9 mouse cellular contexts compared by ENCODE assay signal in the genomic region with DNA sequence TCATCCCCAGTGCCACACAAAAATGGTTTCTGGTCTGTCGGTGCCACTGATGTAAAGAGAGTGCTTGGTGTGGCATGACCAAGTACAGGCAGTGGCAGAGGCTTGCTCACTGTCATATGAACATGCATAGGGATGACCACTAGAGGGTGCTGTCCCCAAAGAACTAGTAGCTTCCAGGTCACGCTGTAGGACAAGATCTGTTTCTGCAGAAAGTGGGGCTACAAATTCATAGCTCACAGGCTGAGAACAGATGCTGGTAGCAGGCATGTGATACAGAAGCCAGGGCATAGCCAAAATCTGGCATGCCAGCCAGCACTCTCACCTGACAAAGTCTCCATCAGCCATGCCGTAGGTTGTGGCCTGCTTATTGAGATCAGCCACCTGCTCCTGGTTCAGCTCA. TPM values are rescaled to one million over a fixed set of nuclear protein-coding genes. Genes with fewer than 3 reads are reported as not detected.
DNase-seq lines count a peak whose midpoint lies in the region; ATAC-seq and TF ChIP-seq lines count a peak whose summit lies in the region.
"Had no signal": no experiment of that assay in that cellular context is flagged by ENCODE, and none has a peak within 500 bp of the region (broad histone marks: within the 10 kb centered on the region; RNA-seq: fewer than 3 reads in every experiment).

No protein-coding gene starts in this region.

- H3K36me3 ChIP-seq in E14TG2a.4 (ENCODE audit: insufficient read depth, low read length) = peaks cover 92% of the 10 kb centered on the region
- H3K36me3 ChIP-seq in embryonic facial prominence, embryonic 14.5 days (ENCODE audit: control insufficient read depth, insufficient read depth, low read length) = peaks cover 96% of the 10 kb centered on the region
- H3K36me3 ChIP-seq in heart, postnatal 0 days (replicated peaks; ENCODE audit: control insufficient read depth, insufficient read depth, low read length) = peaks cover 86% of the 10 kb centered on the region
- H3K36me3 ChIP-seq in liver, embryonic 13.5 days = peaks cover 98% of the 10 kb centered on the region
- peaks cover 41% of the 10 kb centered on the region for H3K36me3 ChIP-seq in neural tube, embryonic 11.5 days (ENCODE audit: control insufficient read depth, insufficient read depth, low read length)
- H3K36me3 ChIP-seq in testis, adult 2 months (ENCODE audit: control insufficient read depth, insufficient read depth, low read length) = no peaks in the 10 kb centered on the region; the same call in 1 of the 2 replicates

- no peak for TF ChIP-seq EP300 in heart, postnatal 0 days (IDR thresholded peaks at IDR 0.05; ENCODE audit: low read depth)

- TF ChIP-seq CTCF in E14TG2a.4 (conservative IDR thresholded peaks at IDR 0.05; ENCODE audit: low read length) = peak; percentile 89
- TF ChIP-seq CTCF in bone marrow, adult 2 months (IDR thresholded peaks at IDR 0.05; ENCODE audit: control insufficient read depth, insufficient read depth, low read length) = peak; percentile 83
- TF ChIP-seq CTCF in heart, postnatal 0 days (IDR thresholded peaks at IDR 0.05; ENCODE audit: low read depth) = peak; percentile 90
- TF ChIP-seq CTCF in testis, adult 2 months (IDR thresholded peaks at IDR 0.05; ENCODE audit: control insufficient read depth, insufficient read depth, insufficient replicate concordance, low read depth, low read length) = peak; percentile 69; the same call in 1 of the 2 replicates

- no peak overlapping the region for H3K4me3 ChIP-seq in E14TG2a.4 (replicated peaks; ENCODE audit: low read length)
- H3K4me3 ChIP-seq in bone marrow, adult 2 months (replicated peaks; ENCODE audit: control insufficient read depth, low read depth, low read length) = no peak overlapping the region
- no peak overlapping the region for H3K4me3 ChIP-seq in embryonic facial prominence, embryonic 14.5 days (ENCODE audit: low read depth, low read length)
- H3K4me3 ChIP-seq in heart, postnatal 0 days (ENCODE audit: low read depth, low read length) = no peak overlapping the region
- no peak overlapping the region for H3K4me3 ChIP-seq in liver, embryonic 13.5 days (replicated peaks)
- no peak overlapping the region for H3K4me3 ChIP-seq in neural tube, embryonic 11.5 days (ENCODE audit: low read depth, low read length)
- H3K4me3 ChIP-seq in testis, adult 2 months (ENCODE audit: control insufficient read depth, low read depth, low read length) = no peak overlapping the region
- H3K4me3 ChIP-seq: heart, embryonic 15.5 days had no signal

- no peak overlapping the region for H3K27ac ChIP-seq in bone marrow, adult 2 months (ENCODE audit: control insufficient read depth, insufficient read depth, low read depth, low read length, poor library complexity)
- no peak overlapping the region for H3K27ac ChIP-seq in embryonic facial prominence, embryonic 14.5 days (replicated peaks; ENCODE audit: low read depth, low read length)
- no peak overlapping the region for H3K27ac ChIP-seq in heart, postnatal 0 days (ENCODE audit: low read depth)
- H3K27ac ChIP-seq in liver, embryonic 13.5 days = no peak overlapping the region
- no peak overlapping the region for H3K27ac ChIP-seq in neural tube, embryonic 11.5 days (ENCODE audit: low read depth, low read length)
- H3K27ac ChIP-seq in testis, adult 2 months (ENCODE audit: control insufficient read depth, insufficient read depth, low read depth, low read length) = no peak overlapping the region
- H3K27ac ChIP-seq: heart, embryonic 15.5 days had no signal

- no peak for TF ChIP-seq POLR2A in bone marrow, adult 2 months (IDR thresholded peaks at IDR 0.05; ENCODE audit: borderline replicate concordance, control insufficient read depth, low read depth, low read length)
- TF ChIP-seq POLR2A in testis, adult 2 months (IDR thresholded peaks at IDR 0.05; ENCODE audit: control insufficient read depth, low read depth, low read length) = no peak

- H3K9ac ChIP-seq in embryonic facial prominence, embryonic 14.5 days (ENCODE audit: low read depth, low read length) = no peak overlapping the region
- H3K9ac ChIP-seq in heart, postnatal 0 days (replicated peaks; ENCODE audit: low read depth, low read length) = no peak overlapping the region
- no peak overlapping the region for H3K9ac ChIP-seq in liver, embryonic 13.5 days
- H3K9ac ChIP-seq in neural tube, embryonic 11.5 days (ENCODE audit: low read length) = no peak overlapping the region
- H3K9ac ChIP-seq: heart, embryonic 15.5 days had no signal

- 48% methylated on average over 3 of the region's 3 CpGs for WGBS in bone marrow, adult 2 months
- 65% methylated on average over 3 of the region's 3 CpGs for WGBS in embryonic facial prominence, embryonic 14.5 days
- 55% methylated on average over 3 of the region's 3 CpGs for WGBS in heart, postnatal 0 days
- 47% methylated on average over 3 of the region's 3 CpGs for WGBS in liver, embryonic 13.5 days (ENCODE audit: insufficient replicate concordance)
- WGBS in neural tube, embryonic 11.5 days = 60% methylated on average over 3 of the region's 3 CpGs

- peak; percentile 82 for DNase-seq in embryonic facial prominence, embryonic 14.5 days (ENCODE audit: low spot score)
- peak; percentile 74 for DNase-seq in heart, postnatal 0 days (ENCODE audit: low spot score)
- DNase-seq in kidney, postnatal 14 days = peak; percentile 80
- DNase-seq in liver, embryonic 13.5 days = peak; percentile 72
- peak; percentile 63 for DNase-seq in neural tube, embryonic 11.5 days (ENCODE audit: low spot score)

- no peak overlapping the region for H3K4me2 ChIP-seq in embryonic facial prominence, embryonic 14.5 days (ENCODE audit: low read depth, low read length)
- H3K4me2 ChIP-seq in heart, postnatal 0 days (ENCODE audit: low read depth, low read length) = no peak overlapping the region
- H3K4me2 ChIP-seq in liver, embryonic 13.5 days = no peak overlapping the region
- no peak overlapping the region for H3K4me2 ChIP-seq in neural tube, embryonic 11.5 days (ENCODE audit: low read depth)
- H3K4me2 ChIP-seq: heart, embryonic 15.5 days had no signal

- H3K9me3 ChIP-seq in E14TG2a.4 (ENCODE audit: low read length) = no peaks in the 10 kb centered on the region
- no peaks in the 10 kb centered on the region for H3K9me3 ChIP-seq in embryonic facial prominence, embryonic 14.5 days (ENCODE audit: control insufficient read depth, low read length)
- H3K9me3 ChIP-seq in heart, postnatal 0 days (replicated peaks; ENCODE audit: control insufficient read depth, low read length) = no peaks in the 10 kb centered on the region
- H3K9me3 ChIP-seq in liver, embryonic 13.5 days (replicated peaks) = no peaks in the 10 kb centered on the region
- H3K9me3 ChIP-seq in neural tube, embryonic 11.5 days (ENCODE audit: control insufficient read depth, low read length) = no peaks in the 10 kb centered on the region
- H3K9me3 ChIP-seq: heart, embryonic 15.5 days had no signal

- ATAC-seq in embryonic facial prominence, embryonic 14.5 days (ENCODE audit: low read depth) = no peak
- ATAC-seq in heart, postnatal 0 days (ENCODE audit: insufficient read depth, low read depth) = peak; percentile 76
- ATAC-seq in liver, embryonic 13.5 days (ENCODE audit: low read depth) = peak; percentile 32
- peak; percentile 49 for ATAC-seq in neural tube, embryonic 11.5 days (ENCODE audit: insufficient read depth, low FRiP score, low TSS enrichment)

- H3K4me1 ChIP-seq in E14TG2a.4 (replicated peaks; ENCODE audit: low read depth, low read length) = peaks cover 85% of the 10 kb centered on the region
- H3K4me1 ChIP-seq in bone marrow, adult 2 months (ENCODE audit: control insufficient read depth, insufficient read depth, low read length) = no peaks in the 10 kb centered on the region
- H3K4me1 ChIP-seq in embryonic facial prominence, embryonic 14.5 days (ENCODE audit: control insufficient read depth, insufficient read depth, low read length) = no peaks in the 10 kb centered on the region
- H3K4me1 ChIP-seq in heart, postnatal 0 days (ENCODE audit: control insufficient read depth, insufficient read depth) = no peaks in the 10 kb centered on the region
- H3K4me1 ChIP-seq in liver, embryonic 13.5 days (replicated peaks) = peaks cover 22% of the 10 kb centered on the region
- no peaks in the 10 kb centered on the region for H3K4me1 ChIP-seq in neural tube, embryonic 11.5 days (ENCODE audit: control insufficient read depth, insufficient read depth, low read length)
- no peaks in the 10 kb centered on the region; the same call in 1 of the 2 replicates for H3K4me1 ChIP-seq in testis, adult 2 months (ENCODE audit: control insufficient read depth, insufficient read depth, low read length)

- peaks cover 13% of the 10 kb centered on the region for H3K27me3 ChIP-seq in E14TG2a.4 (ENCODE audit: insufficient read depth, low read length)
- H3K27me3 ChIP-seq in embryonic facial prominence, embryonic 14.5 days (replicated peaks; ENCODE audit: control insufficient read depth, insufficient read depth, low read length) = no peaks in the 10 kb centered on the region
- no peaks in the 10 kb centered on the region for H3K27me3 ChIP-seq in heart, postnatal 0 days (ENCODE audit: control insufficient read depth, insufficient read depth, low read length)
- no peaks in the 10 kb centered on the region for H3K27me3 ChIP-seq in liver, embryonic 13.5 days
- no peaks in the 10 kb centered on the region for H3K27me3 ChIP-seq in neural tube, embryonic 11.5 days (ENCODE audit: control insufficient read depth, insufficient read depth, low read length)
- H3K27me3 ChIP-seq in testis, adult 2 months (ENCODE audit: control insufficient read depth, insufficient read depth, low read length) = no peaks in the 10 kb centered on the region
- H3K27me3 ChIP-seq: heart, embryonic 15.5 days had no signal

RNA-seq across cellular contexts. Expression of a gene that starts 12.5 kb away (rescaled TPM):
- 52.9 and 74.3 TPM in 2 replicates for polyA plus RNA-seq in bone marrow, adult 2 months (2011; ENCODE audit: insufficient read depth, insufficient read length, low replicate concordance, missing spikeins)
- polyA plus RNA-seq in embryonic facial prominence, embryonic 14.5 days (2014; fragmentation: Nextera tagmentation; extraction: Ambion mirVana) = 142 and 151 TPM in 2 replicates
- 63.2 and 67.3 TPM in 2 replicates for total RNA-seq in heart, postnatal 0 days (2014; rRNA removed; ENCODE audit: low replicate concordance)
- polyA plus RNA-seq in heart, postnatal 0 days (2015; fragmentation: Nextera tagmentation; extraction: Ambion mirVana) = 114 and 115 TPM in 2 replicates
- 84.9 and 92.7 TPM in 2 replicates for polyA plus RNA-seq in liver, embryonic 13.5 days (2015; fragmentation: Nextera tagmentation; extraction: Ambion mirVana)
- polyA plus RNA-seq in neural tube, embryonic 11.5 days (2014; fragmentation: Nextera tagmentation; extraction: Ambion mirVana) = 161 and 171 TPM in 2 replicates
- 64.1 and 68.2 TPM in 2 replicates for polyA plus RNA-seq in testis, adult 2 months (2012; rRNA removed)

RNA-seq across cellular contexts. Expression of a gene that starts 12.8 kb away (rescaled TPM):
- 2.8 and 3.0 TPM in 2 replicates for polyA plus RNA-seq in bone marrow, adult 2 months (2011; ENCODE audit: insufficient read depth, insufficient read length, low replicate concordance, missing spikeins)
- polyA plus RNA-seq in embryonic facial prominence, embryonic 14.5 days (2014; fragmentation: Nextera tagmentation; extraction: Ambion mirVana) = 0.48 and 1.2 TPM in 2 replicates
- 0.12 and 3.6 TPM in 2 replicates for total RNA-seq in heart, postnatal 0 days (2014; rRNA removed; ENCODE audit: low replicate concordance)
- 0.12 and 0.15 TPM in 2 replicates for polyA plus RNA-seq in heart, postnatal 0 days (2015; fragmentation: Nextera tagmentation; extraction: Ambion mirVana)
- 1.3 and 1.5 TPM in 2 replicates for polyA plus RNA-seq in liver, embryonic 13.5 days (2015; fragmentation: Nextera tagmentation; extraction: Ambion mirVana)
- polyA plus RNA-seq in neural tube, embryonic 11.5 days (2014; fragmentation: Nextera tagmentation; extraction: Ambion mirVana) = 0.44 and 0.57 TPM in 2 replicates
- polyA plus RNA-seq in testis, adult 2 months (2012; rRNA removed) = 7.0 and 10.5 TPM in 2 replicates

RNA-seq across cellular contexts. Expression of a gene that starts 14.4 kb away (rescaled TPM):
- polyA plus RNA-seq in bone marrow, adult 2 months (2011; ENCODE audit: insufficient read depth, insufficient read length, low replicate concordance, missing spikeins) = 64.7 and 98.2 TPM in 2 replicates
- 36.0 and 47.5 TPM in 2 replicates for polyA plus RNA-seq in embryonic facial prominence, embryonic 14.5 days (2014; fragmentation: Nextera tagmentation; extraction: Ambion mirVana)
- 18.9 and 75.2 TPM in 2 replicates for total RNA-seq in heart, postnatal 0 days (2014; rRNA removed; ENCODE audit: low replicate concordance)
- 13.4 and 17.5 TPM in 2 replicates for polyA plus RNA-seq in heart, postnatal 0 days (2015; fragmentation: Nextera tagmentation; extraction: Ambion mirVana)
- polyA plus RNA-seq in liver, embryonic 13.5 days (2015; fragmentation: Nextera tagmentation; extraction: Ambion mirVana) = 14.3 and 15.7 TPM in 2 replicates
- polyA plus RNA-seq in neural tube, embryonic 11.5 days (2014; fragmentation: Nextera tagmentation; extraction: Ambion mirVana) = 48.0 and 53.5 TPM in 2 replicates
- 93.7 and 99.3 TPM in 2 replicates for polyA plus RNA-seq in testis, adult 2 months (2012; rRNA removed)

RNA-seq across cellular contexts. Expression of a gene that starts 27.0 kb away (rescaled TPM):
- 71.6 and 93.5 TPM in 2 replicates for polyA plus RNA-seq in bone marrow, adult 2 months (2011; ENCODE audit: insufficient read depth, insufficient read length, low replicate concordance, missing spikeins)
- 4.9 and 5.7 TPM in 2 replicates for polyA plus RNA-seq in embryonic facial prominence, embryonic 14.5 days (2014; fragmentation: Nextera tagmentation; extraction: Ambion mirVana)
- total RNA-seq in heart, postnatal 0 days (2014; rRNA removed; ENCODE audit: low replicate concordance) = 40.6 and 53.3 TPM in 2 replicates
- 11.4 and 12.6 TPM in 2 replicates for polyA plus RNA-seq in heart, postnatal 0 days (2015; fragmentation: Nextera tagmentation; extraction: Ambion mirVana)
- 7.8 and 8.3 TPM in 2 replicates for polyA plus RNA-seq in liver, embryonic 13.5 days (2015; fragmentation: Nextera tagmentation; extraction: Ambion mirVana)
- 4.5 and 4.7 TPM in 2 replicates for polyA plus RNA-seq in neural tube, embryonic 11.5 days (2014; fragmentation: Nextera tagmentation; extraction: Ambion mirVana)
- 37.3 and 48.4 TPM in 2 replicates for polyA plus RNA-seq in testis, adult 2 months (2012; rRNA removed)

RNA-seq across cellular contexts. Expression of a gene that starts 39.3 kb away (rescaled TPM):
- 6.4 and 12.0 TPM in 2 replicates for polyA plus RNA-seq in bone marrow, adult 2 months (2011; ENCODE audit: insufficient read depth, insufficient read length, low replicate concordance, missing spikeins)
- polyA plus RNA-seq in embryonic facial prominence, embryonic 14.5 days (2014; fragmentation: Nextera tagmentation; extraction: Ambion mirVana) = 9.9 and 11.5 TPM in 2 replicates
- total RNA-seq in heart, postnatal 0 days (2014; rRNA removed; ENCODE audit: low replicate concordance) = 9.0 and 11.7 TPM in 2 replicates
- 6.5 and 7.2 TPM in 2 replicates for polyA plus RNA-seq in heart, postnatal 0 days (2015; fragmentation: Nextera tagmentation; extraction: Ambion mirVana)
- 1.6 and 1.7 TPM in 2 replicates for polyA plus RNA-seq in liver, embryonic 13.5 days (2015; fragmentation: Nextera tagmentation; extraction: Ambion mirVana)
- polyA plus RNA-seq in neural tube, embryonic 11.5 days (2014; fragmentation: Nextera tagmentation; extraction: Ambion mirVana) = 3.1 and 3.8 TPM in 2 replicates
- polyA plus RNA-seq in testis, adult 2 months (2012; rRNA removed) = 4.1 and 5.1 TPM in 2 replicates
